In the genomic region with DNA sequence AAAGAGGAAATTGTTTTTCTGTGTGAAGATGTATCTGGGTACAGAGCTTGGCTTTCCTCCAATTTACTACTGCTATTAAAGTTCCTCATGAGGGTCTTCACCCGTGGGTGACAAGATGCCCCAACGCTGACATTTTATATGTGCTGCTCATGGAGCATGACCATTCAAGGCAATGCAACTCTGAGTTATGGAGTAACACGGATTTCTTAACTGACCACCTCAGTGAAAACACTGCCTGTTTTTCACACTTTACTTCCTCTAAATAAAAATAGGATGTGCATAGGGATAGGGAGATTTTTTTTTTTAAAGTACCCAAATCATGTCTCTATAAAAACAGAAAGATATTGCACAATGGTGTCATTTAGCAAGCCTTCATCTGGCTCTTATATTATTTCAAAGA, we compare ENCODE assay signal across 15 mouse cellular contexts. TPM values are rescaled to one million over a fixed set of nuclear protein-coding genes. Genes with fewer than 3 reads are reported as not detected.
"Had no signal": no experiment of that assay in that cellular context is flagged by ENCODE, and none has a peak within 500 bp of the region (broad histone marks: within the 10 kb centered on the region; RNA-seq: fewer than 3 reads in every experiment).

No protein-coding gene starts in this region.

- H3K27ac ChIP-seq: kidney, postnatal 0 days; layer of hippocampus, adult 2 months; liver, embryonic 13.5 days; midbrain, embryonic 12.5 days; midbrain, embryonic 15.5 days; neural tube, embryonic 13.5 days had no signal

- H3K27me3 ChIP-seq: liver, embryonic 13.5 days; midbrain, embryonic 15.5 days; neural tube, embryonic 13.5 days had no signal

- H3K36me3 ChIP-seq: liver, embryonic 13.5 days; midbrain, embryonic 12.5 days; midbrain, embryonic 15.5 days; neural tube, embryonic 13.5 days had no signal

- DNase-seq: kidney, adult 2 months; kidney, postnatal 25 days; layer of hippocampus, adult 9-11 months; liver, embryonic 13.5 days; lung, adult 2 months; retina, postnatal 1 day; thymus, adult 18-20 months; thymus, postnatal 36 days had no signal

- H3K4me1 ChIP-seq: liver, embryonic 13.5 days; midbrain, embryonic 12.5 days; midbrain, embryonic 15.5 days; neural tube, embryonic 13.5 days had no signal

- H3K9me3 ChIP-seq: liver, embryonic 13.5 days; midbrain, embryonic 12.5 days; midbrain, embryonic 15.5 days; neural tube, embryonic 13.5 days had no signal

- H3K4me3 ChIP-seq: layer of hippocampus, adult 2 months; liver, embryonic 13.5 days; midbrain, embryonic 12.5 days; midbrain, embryonic 15.5 days; myocyte; neural tube, embryonic 13.5 days had no signal

- ATAC-seq: intestine, postnatal 0 days; midbrain, embryonic 15.5 days had no signal

RNA-seq across cellular contexts. Expression of a gene that starts 24.9 kb away (rescaled TPM):
- polyA plus RNA-seq: myocyte had no signal
